Mouse (Mus musculus): Measurements from ENCODE around the gene Gls. TPM values are rescaled to one million over a fixed set of nuclear protein-coding genes. Genes with fewer than 3 reads are reported as not detected.

Gene Gls
- polyA plus RNA-seq, 1 experiment, result 114 TPM

GRCm38 (mm10) chr1:52121052-52121451, 112.0 kb downstream of the Gls start:
- DNase-seq (ENCODE audit: low spot score), result no peak

- DNase-seq (ENCODE audit: low spot score), result no peak
These were observed 112.8 kb downstream of the Gls start for GRCm38 (mm10) chr1:52120191-52120590.

- no peak for DNase-seq (ENCODE audit: low spot score)
These were observed 113.3 kb downstream of the Gls start for GRCm38 (mm10) chr1:52119691-52120090.

GRCm38 (mm10) chr1:52118860-52119591, 114.0 kb downstream of the Gls start, which contains the start of gene Stat1:
Gene Stat1 (plus strand): TSS chr1:52119440.
- DNase-seq (ENCODE audit: low spot score), result peak; percentile 70

GRCm38 (mm10) chr1:52117777-52118176, 115.3 kb downstream of the Gls start:
- DNase-seq (ENCODE audit: low spot score), result no peak

GRCm38 (mm10) chr1:52116441-52116840, 116.6 kb downstream of the Gls start:
- DNase-seq (ENCODE audit: low spot score), result no peak

- DNase-seq (ENCODE audit: low spot score), result peak; percentile 97
These were observed 119.4 kb downstream of the Gls start for GRCm38 (mm10) chr1:52113666-52114069.

Other genes with a start within 250 kb of the Gls start
- 0.85 and 0.94 TPM in 2 replicates for gene Stat4, start 246.1 kb downstream of the Gls start, polyA plus RNA-seq (2012; rRNA removed)
- 48.7 and 93.5 TPM in 2 replicates for gene Stat1, start 113.8 kb downstream of the Gls start, polyA plus RNA-seq (2012; rRNA removed)